Mouse (Mus musculus): ENCODE measurements at regions not wholly inside any gene's neighbourhood (a gene's known extent, or its start where the extent isn't known, plus 50 kb on each side); places are given as distances from the start of the nearest gene placed in this dataset.

DNA sequence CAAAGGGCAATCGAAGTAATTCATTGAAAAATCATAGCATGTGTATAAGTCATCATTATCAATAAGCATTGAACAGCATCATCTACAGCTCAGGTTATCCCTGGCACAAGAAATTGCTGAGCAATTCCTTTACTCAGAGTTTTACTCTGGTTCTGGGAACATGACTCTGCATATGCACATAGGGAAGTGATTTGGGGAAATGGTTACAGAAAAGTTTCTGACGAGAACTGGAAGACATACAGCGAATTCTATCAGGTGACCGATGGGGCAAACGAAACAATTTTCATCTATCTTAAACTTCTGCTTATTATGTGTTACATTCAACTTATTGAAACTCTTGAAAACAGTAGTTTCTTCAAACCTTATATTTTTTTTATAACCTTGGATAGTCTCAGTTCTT lies 284.8 kb upstream of the Nudt12 start:
- TF ChIP-seq CTCF (IDR thresholded peaks at IDR 0.05 in 2 of 3, conservative IDR thresholded peaks at IDR 0.05 in 1 of 3; ENCODE audit: control insufficient read depth in 1 of 3, insufficient read depth in 1 of 3, low read depth in 2 of 3, low read length in 3 of 3, poor library complexity in 1 of 3, severe bottlenecking in 1 of 3) (no peak), USF2 (IDR thresholded peaks at IDR 0.05; ENCODE audit: borderline replicate concordance in 1 of 2, insufficient read depth in 1 of 2, low read depth in 1 of 2, low read length in 2 of 2) (no peak), MXI1 (IDR thresholded peaks at IDR 0.05; ENCODE audit: low read depth, low read length) (no peak), EP300 (IDR thresholded peaks at IDR 0.05; ENCODE audit: low read depth in 1 of 2, low read length in 2 of 2) (no peak)

Data from MEL (cell line).